Mouse (Mus musculus): ENCODE data around the gene Lipn. TPM values are rescaled to one million over a fixed set of nuclear protein-coding genes. Genes with fewer than 3 reads are reported as not detected.

Lipn gene
- polyA plus RNA-seq, 2 experiments: not detected

DNA sequence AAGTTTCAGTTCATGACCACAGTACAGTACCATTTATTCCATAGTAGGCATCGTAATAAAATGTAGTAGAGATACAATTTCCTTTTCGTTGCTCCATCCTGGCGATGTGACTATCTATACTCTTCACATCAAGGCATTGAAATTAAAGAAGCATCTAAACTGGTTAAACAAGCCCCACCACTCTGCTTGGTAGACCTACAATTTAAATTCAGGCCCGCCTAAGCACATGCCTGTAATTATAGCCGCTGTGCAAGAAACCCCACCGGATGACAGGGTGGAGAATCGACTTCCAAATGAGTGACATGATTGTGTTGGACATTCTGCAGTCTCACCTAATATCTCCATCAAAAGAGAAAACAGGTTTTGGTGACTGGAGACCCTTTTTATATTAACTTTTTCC lies 34.7 kb downstream of the Lipn start:
- TF ChIP-seq CTCF (IDR thresholded peaks at IDR 0.05; ENCODE audit: low read depth) (no peak), EP300 (IDR thresholded peaks at IDR 0.05; ENCODE audit: low read depth) (no peak)
- Histone ChIP-seq H3K4me3 (ENCODE audit: insufficient read depth in 1 of 2, low read depth in 2 of 2, low read length in 2 of 2) (no peak overlapping the region), H3K9me3 (ENCODE audit: control insufficient read depth, low read length) (no peaks in the 10 kb centered on the region), H3K4me1 (replicated peaks; ENCODE audit: control insufficient read depth in 2 of 2, insufficient read depth in 2 of 2, low read length in 1 of 2) (no peaks in the 10 kb centered on the region), H3K27me3 (ENCODE audit: control insufficient read depth, insufficient read depth, low read length) (no peaks in the 10 kb centered on the region), H3K4me2 (ENCODE audit: low read depth) (no peak overlapping the region), H3K36me3 (replicated peaks; ENCODE audit: control insufficient read depth, insufficient read depth, low read depth) (no peaks in the 10 kb centered on the region), H3K27ac (no peak overlapping the region), H3K9ac (replicated peaks) (no peak overlapping the region)
- 68% methylated on average over 7 of the region's 7 CpGs for WGBS (ENCODE audit: insufficient replicate concordance)
- DNase-seq (ENCODE audit: low read depth in 3 of 3, low spot score in 3 of 3) (no peak), ATAC-seq (ENCODE audit: insufficient read depth) (no peak)

DNA sequence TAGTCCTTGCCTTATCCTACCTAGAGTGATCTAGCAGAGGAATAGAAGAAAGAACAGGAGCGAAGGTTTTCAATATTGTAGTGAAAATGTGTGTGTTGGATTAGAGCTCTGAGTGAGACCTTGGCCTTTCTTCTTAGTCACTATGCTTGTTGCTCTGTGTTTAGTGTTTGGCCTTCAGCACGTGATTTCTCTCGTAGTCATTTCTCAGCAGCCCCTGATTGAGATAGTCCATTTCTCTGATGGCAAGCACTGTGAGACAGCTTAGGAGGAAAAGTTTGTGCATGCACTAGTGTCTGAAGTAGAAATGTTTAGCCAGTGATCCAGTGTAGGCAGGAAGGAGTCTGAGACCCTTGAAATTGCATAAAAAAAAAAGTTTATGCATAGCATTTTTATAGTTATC lies 37.7 kb downstream of the Lipn start:
- no peak overlapping the region for H3K4me2 ChIP-seq (ENCODE audit: low read depth)
- DNase-seq (ENCODE audit: low read depth in 3 of 3, low spot score in 3 of 3) (no peak), ATAC-seq (ENCODE audit: insufficient read depth) (no peak)
- no peak overlapping the region for H3K4me3 ChIP-seq (ENCODE audit: insufficient read depth in 1 of 2, low read depth in 2 of 2, low read length in 2 of 2)
- WGBS (ENCODE audit: insufficient replicate concordance): 66% methylated on average over 3 of the region's 3 CpGs
- no peaks in the 10 kb centered on the region for H3K27me3 ChIP-seq (ENCODE audit: control insufficient read depth, insufficient read depth, low read length)
- no peak for TF ChIP-seq CTCF (IDR thresholded peaks at IDR 0.05; ENCODE audit: low read depth)
- no peak for TF ChIP-seq EP300 (IDR thresholded peaks at IDR 0.05; ENCODE audit: low read depth)
- no peaks in the 10 kb centered on the region for H3K36me3 ChIP-seq (replicated peaks; ENCODE audit: control insufficient read depth, insufficient read depth, low read depth)
- H3K27ac ChIP-seq: no peak overlapping the region
- no peaks in the 10 kb centered on the region for H3K9me3 ChIP-seq (ENCODE audit: control insufficient read depth, low read length)
- H3K9ac ChIP-seq (replicated peaks): no peak overlapping the region
- H3K4me1 ChIP-seq (replicated peaks; ENCODE audit: control insufficient read depth in 2 of 2, insufficient read depth in 2 of 2, low read length in 1 of 2): no peaks in the 10 kb centered on the region

- WGBS (ENCODE audit: insufficient replicate concordance): 38% methylated on average over 1 of the region's 1 CpGs
- no peak overlapping the region for H3K27ac ChIP-seq
- DNase-seq (ENCODE audit: low read depth in 3 of 3, low spot score in 3 of 3): no peak
- no peaks in the 10 kb centered on the region for H3K27me3 ChIP-seq (ENCODE audit: control insufficient read depth, insufficient read depth, low read length)
- no peaks in the 10 kb centered on the region for H3K4me1 ChIP-seq (replicated peaks; ENCODE audit: control insufficient read depth in 2 of 2, insufficient read depth in 2 of 2, low read length in 1 of 2)
- TF ChIP-seq EP300 (IDR thresholded peaks at IDR 0.05; ENCODE audit: low read depth) (no peak), CTCF (IDR thresholded peaks at IDR 0.05; ENCODE audit: low read depth) (no peak)
- no peak for ATAC-seq (ENCODE audit: insufficient read depth)
- H3K4me2 ChIP-seq (ENCODE audit: low read depth): no peak overlapping the region
- H3K4me3 ChIP-seq (ENCODE audit: insufficient read depth in 1 of 2, low read depth in 2 of 2, low read length in 2 of 2): no peak overlapping the region
- H3K9ac ChIP-seq (replicated peaks): no peak overlapping the region
- no peaks in the 10 kb centered on the region for H3K9me3 ChIP-seq (ENCODE audit: control insufficient read depth, low read length)
- H3K36me3 ChIP-seq (replicated peaks; ENCODE audit: control insufficient read depth, insufficient read depth, low read depth): no peaks in the 10 kb centered on the region
These were observed 51.9 kb downstream of the Lipn start for GRCm38 (mm10) chr19:34119102-34119501.

- no peaks in the 10 kb centered on the region for H3K4me1 ChIP-seq (replicated peaks; ENCODE audit: control insufficient read depth in 2 of 2, insufficient read depth in 2 of 2, low read length in 1 of 2)
- 63% methylated on average over 4 of the region's 4 CpGs for WGBS (ENCODE audit: insufficient replicate concordance)
- no peaks in the 10 kb centered on the region for H3K27me3 ChIP-seq (ENCODE audit: control insufficient read depth, insufficient read depth, low read length)
- H3K9ac ChIP-seq (replicated peaks): no peak overlapping the region
- H3K27ac ChIP-seq: no peak overlapping the region
- H3K4me2 ChIP-seq (ENCODE audit: low read depth): no peak overlapping the region
- no peaks in the 10 kb centered on the region for H3K9me3 ChIP-seq (ENCODE audit: control insufficient read depth, low read length)
- DNase-seq (ENCODE audit: low read depth in 3 of 3, low spot score in 3 of 3) (no peak), ATAC-seq (ENCODE audit: insufficient read depth) (no peak)
- TF ChIP-seq CTCF (IDR thresholded peaks at IDR 0.05; ENCODE audit: low read depth): no peak
- no peak for TF ChIP-seq EP300 (IDR thresholded peaks at IDR 0.05; ENCODE audit: low read depth)
- H3K4me3 ChIP-seq (ENCODE audit: insufficient read depth in 1 of 2, low read depth in 2 of 2, low read length in 2 of 2): no peak overlapping the region
- no peaks in the 10 kb centered on the region for H3K36me3 ChIP-seq (replicated peaks; ENCODE audit: control insufficient read depth, insufficient read depth, low read depth)
These were observed 52.5 kb downstream of the Lipn start for GRCm38 (mm10) chr19:34119653-34120052.

DNA sequence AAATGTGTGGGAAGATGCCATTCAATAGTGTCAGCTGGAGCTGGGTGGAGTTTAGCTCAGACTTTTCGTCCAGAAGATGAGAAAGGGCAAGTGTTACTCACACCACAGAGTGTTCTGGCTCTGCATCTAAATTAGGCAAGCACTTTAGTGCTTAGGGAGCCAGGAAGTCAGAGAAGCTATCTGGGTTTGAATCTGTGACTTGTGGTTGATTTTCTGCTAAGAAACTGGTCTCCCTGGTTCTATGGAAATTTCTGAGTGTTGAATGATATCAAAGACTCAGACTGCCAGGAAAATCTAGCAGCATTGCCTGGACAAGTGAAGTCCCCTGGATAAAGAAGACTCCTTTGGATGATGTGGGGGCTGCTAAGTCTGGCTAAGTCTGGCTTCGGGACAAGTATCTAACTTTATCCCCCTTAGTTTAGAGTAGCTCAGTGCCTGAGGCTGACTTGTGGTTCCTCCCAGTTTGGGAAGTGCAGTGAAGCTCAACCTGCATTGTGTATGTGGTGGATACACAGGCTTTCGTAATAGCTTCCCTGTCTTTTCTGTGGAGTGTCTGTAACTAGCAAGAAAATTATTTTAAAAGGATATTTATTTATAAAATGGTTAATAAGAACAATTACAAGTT lies 53.1 kb downstream of the Lipn start:
- Histone ChIP-seq H3K27ac (no peak overlapping the region), H3K9ac (replicated peaks) (no peak overlapping the region), H3K4me1 (replicated peaks; ENCODE audit: control insufficient read depth in 2 of 2, insufficient read depth in 2 of 2, low read length in 1 of 2) (no peaks in the 10 kb centered on the region), H3K36me3 (replicated peaks; ENCODE audit: control insufficient read depth, insufficient read depth, low read depth) (no peaks in the 10 kb centered on the region), H3K4me2 (ENCODE audit: low read depth) (no peak overlapping the region), H3K9me3 (ENCODE audit: control insufficient read depth, low read length) (no peaks in the 10 kb centered on the region), H3K4me3 (ENCODE audit: insufficient read depth in 1 of 2, low read depth in 2 of 2, low read length in 2 of 2) (no peak overlapping the region), H3K27me3 (ENCODE audit: control insufficient read depth, insufficient read depth, low read length) (no peaks in the 10 kb centered on the region)
- ATAC-seq (ENCODE audit: insufficient read depth) (no peak), DNase-seq (ENCODE audit: low read depth in 3 of 3, low spot score in 3 of 3) (no peak)
- no peak for TF ChIP-seq CTCF (IDR thresholded peaks at IDR 0.05; ENCODE audit: low read depth)
- no peak for TF ChIP-seq EP300 (IDR thresholded peaks at IDR 0.05; ENCODE audit: low read depth)
- 21% methylated on average over 3 of the region's 3 CpGs for WGBS (ENCODE audit: insufficient replicate concordance)

Small RNA genes within 50 kb of the gene (microRNA-seq; reads per million reads assigned to microRNA genes)
- not detected for gene Gm23334

Other genes starting within 250 kb of the Lipn start
- gene Lipf, start 106.2 kb upstream of the Lipn start, polyA plus RNA-seq (2012; rRNA removed): not detected in 2 replicates
- not detected in 2 replicates for gene Lipf, start 106.2 kb upstream of the Lipn start, polyA plus RNA-seq (2014; fragmentation: Nextera tagmentation; extraction: Ambion mirVana)
- not detected in 2 replicates for gene Lipk, start 59.1 kb upstream of the Lipn start, polyA plus RNA-seq (2012; rRNA removed)
- not detected in 2 replicates for gene Lipk, start 59.1 kb upstream of the Lipn start, polyA plus RNA-seq (2014; fragmentation: Nextera tagmentation; extraction: Ambion mirVana)
- 0.02 TPM in 1 of 2 replicates, not detected in the other for gene Lipm, start 33.6 kb downstream of the Lipn start, polyA plus RNA-seq (2012; rRNA removed)
- not detected in 2 replicates for gene Lipm, start 33.6 kb downstream of the Lipn start, polyA plus RNA-seq (2014; fragmentation: Nextera tagmentation; extraction: Ambion mirVana)
- gene Ankrd22, start 98.7 kb downstream of the Lipn start, polyA plus RNA-seq (2012; rRNA removed): 0.12 and 0.13 TPM in 2 replicates
- gene Ankrd22, start 98.7 kb downstream of the Lipn start, polyA plus RNA-seq (2014; fragmentation: Nextera tagmentation; extraction: Ambion mirVana): 0.09 and 0.22 TPM in 2 replicates
- gene Stambpl1, start 124.9 kb downstream of the Lipn start, polyA plus RNA-seq (2012; rRNA removed): 1.3 and 1.8 TPM in 2 replicates
- 2.4 and 2.8 TPM in 2 replicates for gene Stambpl1, start 124.9 kb downstream of the Lipn start, polyA plus RNA-seq (2014; fragmentation: Nextera tagmentation; extraction: Ambion mirVana)
- 11.2 and 12.8 TPM in 2 replicates for gene Acta2, start 188.2 kb downstream of the Lipn start, polyA plus RNA-seq (2012; rRNA removed)
- gene Acta2, start 188.2 kb downstream of the Lipn start, polyA plus RNA-seq (2014; fragmentation: Nextera tagmentation; extraction: Ambion mirVana): 7.5 and 11.9 TPM in 2 replicates
- 0.37 and 0.99 TPM in 2 replicates for gene Fas, start 223.3 kb downstream of the Lipn start, polyA plus RNA-seq (2012; rRNA removed)
- 2.1 and 3.2 TPM in 2 replicates for gene Fas, start 223.3 kb downstream of the Lipn start, polyA plus RNA-seq (2014; fragmentation: Nextera tagmentation; extraction: Ambion mirVana)

All from liver, embryonic 14.5 days (tissue).